Mouse (Mus musculus) left cerebral cortex, adult 11 months (tissue): ENCODE results near the gene Rad54l.

Experiments
- DNase-seq: peaks from one replicate; pipeline ENCODE4 v3.0.0; 2022; ENCODE audit warnings: low spot score

The Rad54l gene

DNA sequence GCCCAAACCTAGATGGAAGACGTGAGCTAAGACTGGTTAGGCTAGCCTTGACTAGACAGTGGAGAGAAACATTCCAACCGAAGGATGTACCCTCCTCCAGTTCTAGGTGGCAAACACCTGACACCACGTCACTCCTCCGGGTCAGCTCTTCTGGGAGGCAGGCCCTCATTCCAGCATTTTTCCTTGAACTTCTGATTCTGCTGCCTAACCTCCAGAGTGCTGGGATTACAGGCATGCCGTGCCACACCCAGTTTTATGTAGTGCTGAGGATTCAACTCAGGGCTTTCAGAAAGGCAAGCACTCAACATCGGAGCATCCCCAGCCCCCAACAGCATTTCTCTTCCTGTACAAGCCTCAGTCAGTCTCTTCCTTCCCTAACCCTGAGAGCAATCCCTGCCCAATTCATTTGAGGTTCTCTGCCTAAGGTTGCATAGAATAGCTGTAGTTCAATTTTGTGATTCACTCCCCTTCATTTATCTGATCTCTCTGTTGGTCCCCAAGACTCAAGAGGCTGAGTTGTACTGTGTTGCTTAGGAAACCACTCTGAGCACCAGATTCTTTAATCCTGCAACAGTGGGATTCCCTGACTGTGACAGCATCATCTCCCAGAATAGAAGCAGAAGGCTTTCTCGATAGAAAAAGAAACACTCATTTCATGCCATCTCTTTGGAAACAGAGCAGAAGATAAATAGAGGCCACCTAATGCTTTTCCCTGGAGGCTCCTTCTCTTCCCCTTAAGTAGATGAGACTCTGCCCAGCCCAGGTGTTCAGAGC is 17.5 kb upstream of the Rad54l start:
- no peak for DNase-seq

DNA sequence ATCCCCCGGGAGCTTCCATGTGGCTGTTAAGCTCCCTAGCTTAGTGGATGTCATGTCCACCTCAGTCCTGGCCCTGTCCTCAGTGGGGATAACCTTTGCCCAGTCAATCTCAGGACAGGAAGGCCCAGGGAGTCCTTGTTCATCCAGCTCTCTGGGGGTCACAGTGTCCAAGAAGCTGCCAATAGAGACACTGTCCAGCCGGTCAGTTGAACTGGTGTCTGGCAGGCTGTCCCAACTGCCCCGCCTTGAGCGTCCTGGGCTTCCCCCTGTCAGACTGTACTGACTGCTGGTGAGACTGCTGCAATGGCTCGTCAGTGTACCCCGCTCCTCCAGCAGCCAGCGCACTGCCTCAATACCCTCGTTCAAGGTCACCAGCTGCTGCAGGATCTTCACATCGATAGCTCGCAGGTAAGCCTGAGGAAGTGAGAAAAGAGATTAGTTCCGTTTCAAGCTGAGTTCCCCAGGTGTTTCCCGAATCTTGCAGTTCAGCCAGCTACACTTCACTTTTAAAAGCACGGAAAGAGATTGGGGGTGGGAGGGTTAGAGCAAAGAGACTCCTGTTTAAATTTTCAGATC is 14.0 kb upstream of the Rad54l start:
- DNase-seq: no peak

DNA sequence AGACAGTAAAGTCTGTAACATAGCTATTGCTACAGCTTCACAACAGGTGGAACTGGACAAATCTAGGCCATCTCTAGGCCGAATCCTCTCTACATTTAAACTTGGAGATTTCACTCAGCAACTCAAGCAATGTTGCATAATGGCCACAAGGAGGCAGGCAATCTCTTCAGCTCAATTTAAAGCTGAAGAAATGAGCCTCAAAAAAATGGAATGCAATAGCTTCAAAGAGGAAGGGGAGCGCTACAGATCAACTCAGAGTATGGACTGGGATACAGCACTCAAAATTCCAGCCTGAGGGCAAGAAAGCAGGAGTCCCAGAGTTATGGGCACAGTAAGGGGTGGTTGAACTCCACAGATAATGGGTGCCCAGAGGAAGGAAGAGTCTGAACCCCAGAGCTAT is 11.5 kb upstream of the Rad54l start:
- DNase-seq: no peak

DNA sequence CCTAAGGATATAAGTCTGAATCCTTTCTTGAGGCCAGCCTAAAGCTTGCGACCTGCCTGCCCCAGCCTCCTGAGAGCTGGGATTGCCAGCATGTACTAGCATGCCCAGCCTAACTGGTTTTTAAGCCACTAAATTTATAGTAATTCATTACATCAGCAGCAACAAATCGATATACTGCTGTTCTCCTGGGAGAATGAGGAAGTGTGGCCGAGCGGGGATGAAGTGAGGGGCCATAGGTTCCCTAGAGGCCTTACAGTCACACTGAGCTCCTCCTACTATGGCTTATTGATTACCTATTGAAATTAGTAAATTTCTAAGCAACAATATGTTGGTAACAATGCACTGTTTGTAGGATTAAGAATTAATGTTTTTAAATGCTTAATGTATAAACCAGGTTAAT is 9.6 kb upstream of the Rad54l start:
- DNase-seq: no peak

DNA sequence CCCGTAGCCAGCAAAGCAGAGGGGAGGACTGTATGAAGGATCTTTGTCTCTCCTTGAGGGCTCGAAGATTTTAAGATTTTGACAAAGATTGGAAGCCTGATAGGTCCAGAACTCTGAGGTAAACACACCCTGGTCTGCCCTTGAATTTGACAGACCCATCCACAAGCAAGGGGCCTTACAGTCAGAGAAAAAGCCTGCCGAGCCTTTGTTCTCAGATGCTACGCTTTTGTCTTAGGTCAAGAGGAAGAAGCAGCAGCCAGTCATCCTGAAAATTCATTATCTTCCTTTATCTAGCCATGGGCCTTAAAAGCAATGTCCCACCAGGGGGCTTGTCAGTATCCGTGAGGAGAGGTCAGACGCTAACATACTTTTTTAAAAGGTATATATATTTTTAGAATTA is 4.5 kb upstream of the Rad54l start:
- DNase-seq: no peak

DNA sequence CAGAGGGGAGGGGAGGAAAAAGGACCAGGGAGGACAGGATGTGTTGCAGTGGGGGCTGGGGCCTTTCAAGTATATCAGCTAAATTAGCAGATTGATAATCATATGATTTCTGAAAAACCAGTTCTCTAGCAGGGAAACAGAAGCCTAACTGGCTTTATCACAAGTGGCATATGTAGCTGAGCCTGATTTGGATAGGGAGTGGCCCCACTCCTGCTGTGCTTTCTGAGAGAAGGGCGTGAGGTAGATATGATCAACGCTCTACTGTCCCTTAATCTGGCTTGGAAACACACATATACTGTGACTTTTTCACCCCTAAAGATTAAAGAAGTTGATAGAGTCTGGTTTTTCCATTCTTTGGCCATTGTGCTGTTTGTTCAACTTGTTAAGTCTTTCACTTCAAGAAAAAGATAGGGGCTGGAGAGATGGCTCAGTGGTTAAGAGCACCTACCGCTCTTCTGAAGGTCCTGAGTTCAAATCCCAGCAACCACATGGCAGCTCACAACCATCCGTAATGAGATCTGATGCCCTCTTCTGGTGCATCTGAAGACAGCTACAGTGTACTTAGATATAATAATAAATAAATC is 2.4 kb upstream of the Rad54l start:
- DNase-seq: no peak

DNA sequence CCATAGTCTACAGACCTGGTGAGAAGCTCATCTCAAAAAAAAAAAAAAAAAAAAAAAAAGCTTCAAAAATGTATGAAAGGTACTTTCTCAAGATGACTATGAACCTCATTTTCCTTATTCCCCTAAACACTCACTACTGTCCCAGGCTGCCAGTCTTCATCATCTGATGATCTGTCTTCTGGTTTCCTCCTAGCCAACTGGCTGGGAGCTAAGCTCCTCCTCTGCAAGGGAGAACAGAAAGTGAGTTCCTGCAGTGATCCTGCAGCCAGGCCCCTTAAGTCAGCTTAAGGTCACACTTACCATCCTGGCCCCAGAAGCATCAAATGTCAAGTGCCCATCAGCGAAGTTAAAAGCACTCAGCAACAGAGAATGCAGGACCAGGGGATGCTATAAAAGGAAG is 728 bp downstream of the Rad54l start:
- DNase-seq: no peak

DNA sequence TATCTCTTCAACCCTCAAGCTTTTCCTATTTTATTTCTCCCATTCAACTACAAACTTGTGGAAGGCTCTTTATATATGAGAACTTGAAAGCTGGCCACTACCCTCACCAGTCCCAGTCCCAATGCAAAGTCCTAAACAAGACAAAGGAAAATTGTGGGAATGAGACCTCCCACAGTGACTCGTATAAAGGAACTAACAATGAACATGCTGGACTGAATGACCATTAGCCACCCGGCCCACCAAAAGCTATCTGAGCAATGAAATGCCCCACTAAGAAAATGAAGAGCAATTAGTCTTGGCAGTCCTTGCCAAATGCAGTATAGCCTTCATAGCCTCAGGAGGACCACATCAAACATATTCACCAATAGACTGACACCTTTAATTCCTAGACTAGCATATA is 12.0 kb downstream of the Rad54l start:
- DNase-seq: no peak

DNA sequence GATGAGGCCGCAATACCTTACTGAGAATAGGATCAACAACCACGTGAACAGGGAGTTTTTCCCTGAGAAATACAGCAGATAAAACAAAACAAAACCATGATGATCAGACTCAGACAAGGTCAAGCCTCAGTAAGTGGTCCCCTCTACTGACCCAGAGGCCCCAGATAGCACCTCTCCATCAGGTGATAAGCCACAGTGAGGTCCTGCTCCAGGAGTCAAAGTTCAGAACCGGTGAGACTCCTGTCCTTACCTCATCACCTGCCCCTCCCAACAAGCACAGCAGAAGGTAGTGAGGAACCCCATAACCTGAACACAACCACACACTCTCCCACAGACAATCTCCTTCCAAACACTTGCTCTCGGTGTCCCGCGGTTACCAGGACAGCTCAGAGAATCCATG is 12.8 kb downstream of the Rad54l start:
- no peak for DNase-seq

DNA sequence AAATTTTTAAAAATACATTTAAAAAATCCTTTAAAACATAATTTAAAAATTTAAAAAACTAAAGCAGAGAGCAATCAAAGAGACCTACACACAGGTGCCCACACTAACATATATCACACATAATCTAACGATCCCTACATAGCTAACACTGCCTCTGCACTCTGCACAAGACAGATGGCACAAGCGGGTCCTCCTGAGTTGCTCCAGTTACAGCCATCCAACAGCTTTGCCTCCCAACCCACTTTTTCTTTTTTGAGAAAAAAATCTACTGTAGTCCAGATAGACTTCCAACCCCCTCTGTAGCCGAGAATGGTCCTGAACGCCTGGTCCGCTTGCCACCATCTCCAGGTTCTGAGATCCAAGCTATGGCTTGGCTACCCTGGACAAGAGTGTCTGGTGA is 18.2 kb downstream of the Rad54l start:
- no peak for DNase-seq

DNA sequence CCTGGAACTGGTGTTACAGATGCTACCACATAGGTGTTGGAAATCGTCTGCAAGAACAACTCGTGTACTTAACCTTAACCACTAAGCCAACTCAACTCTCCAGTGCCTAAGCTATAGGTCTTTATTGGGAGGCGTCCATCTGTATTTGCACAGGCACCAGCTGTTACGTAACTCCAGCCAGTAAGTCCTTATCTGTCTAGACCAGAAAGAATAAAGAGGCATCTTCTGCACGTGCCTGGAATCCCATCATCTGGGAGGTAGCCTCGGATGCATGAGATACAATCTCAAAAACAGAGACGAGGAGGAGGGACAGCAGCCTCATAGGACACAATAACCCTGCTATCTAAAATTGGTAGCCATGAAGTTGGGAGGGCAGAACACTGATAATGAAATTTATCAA is 22.5 kb downstream of the Rad54l start:
- no peak for DNase-seq

DNA sequence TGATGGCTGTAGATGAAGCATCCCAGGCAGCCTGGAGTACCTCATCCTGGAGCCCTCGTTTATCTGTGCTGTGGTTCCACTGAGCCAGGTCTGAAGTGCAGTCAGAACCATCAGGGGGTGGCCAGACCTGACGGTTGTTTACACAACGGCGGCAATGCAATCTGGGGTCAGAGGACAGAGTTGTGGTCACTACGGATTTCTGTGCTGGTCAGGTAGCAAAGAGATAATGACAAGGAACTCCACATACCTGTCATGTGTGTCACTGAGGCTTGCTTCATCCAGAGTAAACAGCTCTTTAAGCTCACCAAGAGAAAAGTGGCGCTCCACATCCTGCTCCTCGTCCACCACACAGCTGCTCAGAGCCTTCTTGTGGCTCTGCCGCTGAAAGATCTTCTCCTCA is 26.3 kb downstream of the Rad54l start:
- DNase-seq: no peak

DNA sequence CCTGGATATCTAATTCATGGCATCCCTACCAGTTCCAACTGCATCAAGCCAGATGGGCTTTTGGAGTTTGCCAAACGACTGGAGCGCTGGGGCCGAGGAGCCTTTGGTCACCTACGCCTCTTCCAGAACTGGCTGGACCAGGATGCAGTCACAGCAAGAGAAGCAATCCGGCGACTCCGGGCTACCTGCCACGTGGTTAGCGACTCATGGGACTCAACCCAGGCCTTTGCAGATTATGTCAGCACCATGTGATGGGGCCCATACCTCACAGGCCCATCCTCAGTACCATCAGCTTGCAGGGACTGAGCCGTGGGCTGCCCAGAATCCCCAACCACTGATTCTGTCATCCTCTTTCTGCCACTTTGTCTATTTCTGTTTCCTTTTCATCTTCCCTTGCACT is 27.2 kb downstream of the Rad54l start:
- DNase-seq: no peak

DNA sequence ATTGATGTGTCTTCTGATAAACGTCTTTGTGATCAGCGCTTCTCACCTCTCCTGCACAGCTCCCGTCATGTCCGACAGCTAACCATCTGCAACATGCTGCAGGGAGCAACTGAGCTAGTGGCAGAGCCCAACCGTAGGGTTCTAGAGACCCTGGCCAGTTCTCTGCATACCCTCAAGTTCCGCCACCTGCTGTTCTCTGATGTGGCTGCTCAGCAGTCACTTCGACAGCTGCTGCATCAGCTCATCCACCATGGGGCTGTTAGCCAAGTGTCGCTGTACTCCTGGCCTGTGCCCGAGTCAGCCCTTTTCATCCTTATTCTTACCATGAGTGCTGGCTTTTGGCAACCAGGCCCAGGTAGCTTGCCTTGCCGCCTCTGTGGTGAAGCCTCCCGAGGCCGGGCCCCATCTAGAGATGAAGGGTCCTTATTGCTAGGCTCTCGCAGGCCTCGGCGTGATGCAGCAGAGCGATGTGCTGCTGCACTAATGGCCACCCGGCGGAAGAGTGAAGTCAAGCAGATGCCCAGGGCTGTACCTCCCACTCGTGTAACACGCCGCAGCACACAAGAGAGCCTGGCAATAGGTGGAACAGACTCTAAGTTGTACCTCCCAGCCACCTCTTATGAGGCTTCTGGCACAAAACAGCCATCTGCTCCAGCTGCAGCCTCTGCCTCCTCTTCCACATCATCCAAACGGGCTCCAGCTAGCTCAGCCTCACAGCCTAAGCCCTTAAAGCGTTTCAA is 34.8 kb downstream of the Rad54l start:
- no peak for DNase-seq

DNA sequence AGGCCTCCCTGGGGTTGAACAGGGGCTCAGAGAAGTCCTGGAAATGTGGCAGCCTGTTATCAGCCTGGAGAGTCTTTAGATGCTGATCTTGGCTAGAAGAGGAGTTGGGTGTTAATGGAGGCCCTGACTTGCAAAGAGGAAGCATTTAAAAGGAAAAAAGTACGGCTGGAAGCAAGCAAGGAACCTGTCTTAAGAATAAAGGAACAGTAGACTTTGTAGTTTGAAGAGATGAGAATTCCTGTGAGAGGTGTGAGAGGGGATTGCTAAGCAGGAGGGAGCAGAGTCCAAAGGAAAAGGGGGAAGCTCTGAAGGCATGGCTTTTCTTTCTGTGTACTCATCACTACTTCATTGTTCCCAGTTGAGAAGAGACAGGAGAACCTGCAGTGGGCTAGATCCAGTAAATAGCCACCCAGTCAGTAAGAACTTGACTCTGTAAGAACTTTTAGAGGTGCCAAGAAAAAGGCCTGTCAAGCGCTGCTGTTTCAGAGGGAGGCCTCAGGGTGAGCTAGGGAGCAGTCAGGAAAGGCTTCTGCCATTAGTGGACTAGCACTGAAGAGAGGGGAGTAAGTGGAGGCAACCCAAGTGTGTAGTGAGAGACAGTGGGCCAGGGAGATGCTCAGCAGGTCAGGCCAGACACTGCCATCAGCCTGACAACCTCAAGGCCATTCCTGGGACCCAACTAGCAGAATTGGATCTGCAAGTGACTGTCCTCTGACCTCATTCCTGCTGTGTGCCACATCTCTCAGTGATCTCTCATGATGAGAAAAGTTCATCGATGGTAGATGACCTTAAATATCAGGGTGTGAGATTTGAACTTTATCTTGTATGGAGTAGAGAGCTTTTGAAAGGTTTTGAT is 46.0 kb downstream of the Rad54l start:
- DNase-seq: no peak

DNA sequence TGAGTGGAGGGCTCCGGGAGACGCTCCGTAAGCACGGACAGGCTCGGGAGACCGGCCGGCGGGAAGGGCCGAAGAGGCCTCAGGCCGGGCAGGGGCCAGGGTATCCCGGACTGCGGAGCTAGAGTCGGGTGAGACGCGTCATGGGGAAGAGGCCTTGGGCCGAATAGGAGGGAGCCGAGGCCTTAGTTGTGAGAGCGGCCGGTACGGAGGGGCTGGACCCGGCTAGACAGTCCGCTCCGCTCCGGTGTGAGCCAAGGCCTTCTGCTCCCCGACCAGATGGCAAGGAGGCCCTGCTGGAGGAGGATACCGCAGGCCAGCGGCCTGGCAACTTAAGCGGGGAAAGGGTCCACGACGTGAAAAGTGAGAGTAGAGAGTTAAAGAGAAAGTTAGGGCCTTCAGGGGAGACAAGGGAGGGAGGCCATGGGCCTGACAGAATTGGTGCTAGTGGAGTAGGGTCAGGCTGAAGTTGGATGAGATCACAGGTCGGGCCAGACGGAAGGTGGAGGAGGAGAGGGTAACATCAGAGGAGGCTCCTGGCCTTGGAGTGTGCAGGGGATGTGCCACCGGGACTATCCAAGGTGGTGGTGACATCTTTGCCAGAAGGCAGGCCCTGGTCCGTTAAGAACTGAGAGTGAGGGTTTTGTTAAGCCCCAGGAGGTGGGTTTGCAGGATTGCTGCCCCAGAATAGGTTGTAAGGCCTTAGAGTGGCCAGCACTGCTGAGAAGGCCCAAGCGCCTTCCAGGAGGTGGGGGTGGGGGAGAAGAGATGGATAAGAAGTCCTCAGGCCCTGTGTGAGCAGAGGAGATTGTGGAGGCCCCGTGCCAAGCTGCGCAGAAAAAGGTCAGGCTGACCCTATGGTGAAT is 46.9 kb downstream of the Rad54l start:
- DNase-seq: no peak

DNA sequence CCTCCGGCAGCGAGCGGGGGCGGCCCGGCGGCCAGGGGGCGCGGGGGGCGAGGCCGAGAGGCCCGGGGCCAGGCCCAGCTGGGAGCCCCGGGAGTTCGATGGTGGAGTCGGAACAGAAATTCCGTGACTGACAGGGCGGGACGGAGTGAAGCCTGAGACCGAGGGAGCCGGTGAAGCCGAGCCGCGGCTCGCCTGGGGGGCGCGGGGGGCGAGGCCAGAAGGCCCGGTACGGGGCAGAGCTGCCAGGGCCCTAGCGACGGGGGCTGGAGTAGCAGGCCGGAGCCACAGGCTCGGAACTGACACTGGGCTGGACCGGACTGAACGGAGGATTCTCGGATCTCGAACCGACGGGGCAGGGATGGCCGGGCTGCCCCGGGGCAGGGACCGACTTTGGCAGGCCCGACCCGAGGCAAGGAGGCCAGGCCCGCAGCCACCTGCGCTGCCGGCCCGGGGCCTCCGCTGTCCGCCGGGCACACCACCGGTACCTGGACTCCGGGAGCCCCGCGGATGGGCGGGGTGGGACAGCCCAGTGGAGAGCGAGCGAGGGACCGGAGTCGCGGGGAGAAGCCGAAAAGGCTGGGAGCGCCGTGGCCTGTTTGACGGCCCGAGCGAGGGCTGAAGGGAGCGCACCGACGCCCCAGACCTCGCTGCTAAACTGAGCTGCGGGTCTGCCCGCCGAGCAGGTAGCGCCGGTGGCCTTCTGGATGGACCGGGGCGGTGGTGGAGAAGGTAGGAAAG is 47.7 kb downstream of the Rad54l start:
- DNase-seq: no peak

DNA sequence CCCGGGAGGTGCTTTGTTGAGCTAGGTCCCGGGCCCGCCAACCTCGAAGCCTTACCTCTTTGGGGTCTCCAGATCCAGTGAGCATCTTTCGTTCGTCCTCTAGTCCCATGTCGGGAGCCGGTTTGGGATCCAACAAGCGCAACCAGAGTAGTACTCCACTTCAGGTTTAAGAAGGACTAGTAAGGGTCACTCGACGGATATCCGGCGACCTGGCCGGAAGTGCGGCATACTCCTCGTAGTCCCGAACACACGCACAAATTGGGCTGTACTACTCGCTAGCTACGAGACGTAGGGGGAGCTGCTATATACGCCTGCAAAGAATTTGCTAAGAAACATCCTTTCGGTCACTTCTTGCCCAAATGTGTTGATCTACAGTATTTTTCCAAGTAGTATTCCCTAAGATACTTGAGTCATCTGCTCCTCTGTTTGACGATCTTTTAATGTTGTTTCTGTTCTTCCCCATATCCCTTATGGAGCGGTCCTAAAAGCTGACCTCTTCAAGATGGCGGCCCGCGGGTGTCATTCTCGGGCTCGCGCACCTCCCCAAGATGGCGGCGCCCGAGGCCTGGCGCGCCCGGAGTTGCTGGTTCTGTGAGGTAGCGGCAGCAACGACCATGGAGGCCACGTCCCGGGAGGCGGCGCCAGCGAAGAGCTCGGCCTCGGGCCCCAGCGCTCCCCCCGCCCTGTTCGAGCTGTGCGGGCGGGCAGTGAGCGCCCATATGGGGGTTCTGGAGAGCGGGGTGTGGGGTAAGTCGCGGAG is 48.4 kb downstream of the Rad54l start, which contains the start of the genes Uqcrh and Lrrc41:
Gene Uqcrh (minus strand): TSS at position 211 of the 760 bp plus-strand sequence.
Gene Lrrc41 (plus strand): TSS at position 409 of the 760 bp plus-strand sequence.
- peak; percentile 93 for DNase-seq

DNA sequence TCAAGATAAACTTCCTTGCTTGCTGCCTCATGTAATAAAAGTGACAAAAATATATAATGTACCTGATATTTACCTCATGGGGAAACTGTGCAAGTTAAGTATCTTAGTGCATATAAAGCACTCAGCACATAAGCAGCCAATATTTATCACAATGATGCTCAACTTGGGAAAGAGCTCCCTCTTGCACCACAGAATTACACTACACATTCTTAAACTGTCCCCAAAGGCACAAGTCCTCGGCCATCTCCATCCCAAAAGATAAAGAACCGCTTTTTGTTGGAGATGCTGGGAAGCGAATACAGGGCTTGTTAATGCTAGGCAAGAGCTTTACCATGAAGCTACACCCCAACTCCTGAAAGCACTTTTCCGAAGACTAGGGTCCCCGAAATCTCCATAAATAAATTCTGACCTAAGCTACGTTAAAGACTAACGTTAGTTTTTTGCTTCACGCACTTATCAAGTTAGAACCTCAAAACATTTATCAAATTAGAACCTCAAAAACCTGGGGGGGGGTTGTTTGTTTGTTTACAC is 49.3 kb downstream of the Rad54l start:
- DNase-seq: no peak
